In genomic region chr13:46735808-46736478, GRCm38 (mm10) we compare ENCODE assay signal across 8 mouse cellular contexts. TPM values are rescaled to one million over a fixed set of nuclear protein-coding genes. Genes with fewer than 3 reads are reported as not detected.
A peak's percentile ranks its signal among the peaks of the same experiment; 100 is the strongest.
DNase-seq lines count a peak whose midpoint lies in the region; ATAC-seq and TF ChIP-seq lines count a peak whose summit lies in the region.

No protein-coding gene starts in this region.

- peak overlapping the region; percentile 94 for H3K4me2 ChIP-seq in heart, postnatal 0 days (ENCODE audit: low read depth, low read length)

- H3K4me3 ChIP-seq in E14TG2a.4 (replicated peaks; ENCODE audit: low read length) = peak overlapping the region; percentile 74
- peak overlapping the region; percentile 57 for H3K4me3 ChIP-seq in forebrain, embryonic 10.5 days
- H3K4me3 ChIP-seq in heart, postnatal 0 days (ENCODE audit: low read depth, low read length) = peak overlapping the region; percentile 67

- H3K27ac ChIP-seq in forebrain, embryonic 10.5 days = peak overlapping the region; percentile 54
- peak overlapping the region; percentile 74 for H3K27ac ChIP-seq in heart, postnatal 0 days (ENCODE audit: low read depth)

- WGBS in forebrain, embryonic 10.5 days = under 1% methylated on average over 20 of the region's 20 CpGs
- under 1% methylated on average over 20 of the region's 20 CpGs for WGBS in heart, postnatal 0 days

- peaks cover 18% of the 10 kb centered on the region for H3K4me1 ChIP-seq in E14TG2a.4 (replicated peaks; ENCODE audit: low read depth, low read length)
- peaks cover 16% of the 10 kb centered on the region for H3K4me1 ChIP-seq in forebrain, embryonic 10.5 days
- H3K4me1 ChIP-seq in heart, postnatal 0 days (ENCODE audit: control insufficient read depth, insufficient read depth) = no peaks in the 10 kb centered on the region

- peak; percentile 63 for DNase-seq in adrenal gland, postnatal 10 days
- peak; percentile 46 for DNase-seq in forebrain, embryonic 10.5 days (ENCODE audit: extremely low spot score, low spot score)
- DNase-seq in heart, postnatal 0 days (ENCODE audit: low spot score) = peak; percentile 63
- DNase-seq in kidney, postnatal 14 days = peak; percentile 64
- peak; percentile 61 for DNase-seq in lung, postnatal 14 days
- peak; percentile 45 for DNase-seq in ovary, postnatal 10 days (ENCODE audit: low spot score)
- DNase-seq in thymus, postnatal 25 days = peak; percentile 83

- H3K9ac ChIP-seq in heart, postnatal 0 days (replicated peaks; ENCODE audit: low read depth, low read length) = peak overlapping the region; percentile 70

- no peak for TF ChIP-seq EP300 in heart, postnatal 0 days (IDR thresholded peaks at IDR 0.05; ENCODE audit: low read depth)

- H3K27me3 ChIP-seq in E14TG2a.4 (ENCODE audit: insufficient read depth, low read length) = no peaks in the 10 kb centered on the region
- peaks cover 27% of the 10 kb centered on the region for H3K27me3 ChIP-seq in forebrain, embryonic 10.5 days (ENCODE audit: poor library complexity, severe bottlenecking)
- no peaks in the 10 kb centered on the region for H3K27me3 ChIP-seq in heart, postnatal 0 days (ENCODE audit: control insufficient read depth, insufficient read depth, low read length)

- no peaks in the 10 kb centered on the region for H3K36me3 ChIP-seq in E14TG2a.4 (ENCODE audit: insufficient read depth, low read length)
- H3K36me3 ChIP-seq in forebrain, embryonic 10.5 days (replicated peaks) = no peaks in the 10 kb centered on the region
- no peaks in the 10 kb centered on the region for H3K36me3 ChIP-seq in heart, postnatal 0 days (replicated peaks; ENCODE audit: control insufficient read depth, insufficient read depth, low read length)

- peak; percentile 70 for ATAC-seq in heart, postnatal 0 days (ENCODE audit: insufficient read depth, low read depth)

- H3K9me3 ChIP-seq in E14TG2a.4 (ENCODE audit: low read length) = no peaks in the 10 kb centered on the region
- no peaks in the 10 kb centered on the region for H3K9me3 ChIP-seq in forebrain, embryonic 10.5 days
- no peaks in the 10 kb centered on the region for H3K9me3 ChIP-seq in heart, postnatal 0 days (replicated peaks; ENCODE audit: control insufficient read depth, low read length)

- no peak for TF ChIP-seq CTCF in E14TG2a.4 (conservative IDR thresholded peaks at IDR 0.05; ENCODE audit: low read length)
- 0 out of 2 replicates have a peak, but pooled peaks have one; percentile 17 for TF ChIP-seq CTCF in heart, postnatal 0 days (IDR thresholded peaks at IDR 0.05; ENCODE audit: low read depth)

RNA-seq across cellular contexts. Expression of gene Nup153, which starts 8.2 kb away (rescaled TPM):
- 10 to 100 TPM; 48.5 to 60.9 TPM for total RNA-seq in adrenal gland, postnatal 10 days (2021)
- 35.7 and 37.5 TPM in 2 replicates for polyA plus RNA-seq in forebrain, embryonic 10.5 days (2016; fragmentation: Nextera tagmentation; extraction: Ambion mirVana)
- 24.7 and 26.6 TPM in 2 replicates for total RNA-seq in heart, postnatal 0 days (2014; rRNA removed; ENCODE audit: low replicate concordance)
- 5.3 and 5.7 TPM in 2 replicates for polyA plus RNA-seq in heart, postnatal 0 days (2015; fragmentation: Nextera tagmentation; extraction: Ambion mirVana)

Comparison
In these comparisons a context has a peak if more than half of its experiments do, and no peak if none do; other contexts are left out.
1. Peak in every context shown above with its lines: DNase-seq, ATAC-seq, H3K4me3 ChIP-seq and H3K27ac ChIP-seq.